Mouse (Mus musculus) layer of hippocampus, postnatal 14 days (tissue): ENCODE results near the gene Zfp677. TPM values are rescaled to one million over a fixed set of nuclear protein-coding genes. Genes with fewer than 3 reads are reported as not detected.
A peak's percentile ranks its signal among the peaks of the same experiment; 100 is the strongest.
"Not testable (repeated sequence)": the region's sequence is repeated elsewhere in the genome, so short reads cannot be mapped to it uniquely, and the experiment has no call there.

ENCODE experiments used
- DNase-seq, 2 experiments: peaks; one replicate each; pipeline ENCODE4 v3.0.0; 2021 to 2022; ENCODE audit warnings: low spot score in 2 of 2, mixed read lengths in 1 of 2
- long read RNA-seq, 2 experiments: library from polyadenylated mRNA; stranded (forward); transcript quantifications; one replicate each; pipeline ENCODE4 v2.0.0; 2021
- total RNA-seq, 2 experiments: library from RNA; stranded (reverse); gene quantifications; 2 replicates each; pipeline ENCODE4 v1.2.3; 2021

Zfp677 gene
- total RNA-seq = 1 to 10 TPM; 1.5 to 1.7 TPM
- long read RNA-seq, experiment 1, partial matches to known transcripts = 0 of 1 reads
- long read RNA-seq, experiment 1, other reads (novel, unspliced or antisense) = 0 of 1 reads
- long read RNA-seq, experiment 2, partial matches to known transcripts = 0 of 3 reads
- long read RNA-seq, experiment 2, other reads (novel, unspliced or antisense) = 0 of 3 reads

- peak; percentile 40 to 44 for DNase-seq
Observed at GRCm38 (mm10) chr17:21383391-21384056, at the start of gene Zfp677. Gene Zfp677, plus strand, starts transcription at chr17:21383748.

- not testable (repeated sequence) for DNase-seq
Observed at GRCm38 (mm10) chr17:21368018-21368417, 15.5 kb upstream of the Zfp677 start.

GRCm38 (mm10) chr17:21369925-21370719 is 13.4 kb upstream of the Zfp677 start:
- DNase-seq = no peak

GRCm38 (mm10) chr17:21375311-21375710 is 8.2 kb upstream of the Zfp677 start:
- DNase-seq = no peak

DNA sequence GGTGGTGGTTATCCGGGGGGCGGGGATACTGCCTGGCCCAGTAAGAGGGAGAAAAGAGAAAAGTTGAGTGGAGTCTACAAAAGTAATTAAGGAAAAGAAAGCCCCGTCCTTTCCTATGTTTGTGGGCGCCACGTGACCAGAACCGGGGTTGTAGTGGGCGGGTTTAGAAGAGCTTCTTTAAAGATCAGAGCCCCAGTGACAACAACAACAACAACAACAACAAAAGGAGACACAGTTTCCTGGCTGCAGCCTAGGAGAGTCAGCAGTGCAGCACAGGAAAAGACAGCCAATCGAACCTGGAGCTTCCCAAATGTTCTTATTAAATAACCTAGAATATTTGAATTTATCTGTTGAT is 486 bp downstream of the Zfp677 start:
- DNase-seq = no peak

GRCm38 (mm10) chr17:21422664-21423599 is 39.4 kb downstream of the Zfp677 start, which contains the start of gene Zfp54:
Gene Zfp54, plus strand, starts transcription at chr17:21423227.
- peak; percentile 12 to 64 for DNase-seq

DNA sequence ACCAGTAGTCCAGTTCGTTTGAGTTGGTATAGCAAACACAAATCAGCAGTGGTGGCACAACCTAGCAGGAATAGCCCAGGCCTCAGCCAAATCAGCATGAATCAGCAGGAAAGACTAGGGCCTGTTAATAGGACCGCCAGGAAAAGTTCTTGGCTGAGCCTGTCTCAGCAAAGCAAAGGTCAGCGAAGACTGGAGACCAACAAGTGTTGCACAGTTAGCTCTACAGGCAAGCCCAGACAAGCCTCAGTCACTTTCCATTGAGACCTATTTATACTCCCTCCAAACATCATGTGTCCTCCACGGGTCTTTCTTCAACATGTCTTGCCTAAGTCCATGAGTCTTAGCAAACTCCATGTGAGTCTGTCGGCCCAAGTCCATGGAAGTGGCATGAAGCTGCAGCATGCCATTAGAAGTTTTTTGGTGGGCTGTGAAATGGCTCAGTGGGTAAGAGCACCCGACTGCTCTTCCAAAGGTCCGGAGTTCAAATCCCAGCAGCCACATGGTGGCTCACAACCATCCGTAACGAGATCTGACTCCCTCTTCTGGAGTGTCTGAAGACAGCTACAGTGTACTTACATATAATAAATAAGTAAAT is 55.4 kb downstream of the Zfp677 start:
- not testable (repeated sequence) for DNase-seq

Other genes starting within 250 kb of the Zfp677 start
- gene Vmn1r234, start 157.7 kb upstream of the Zfp677 start, total RNA-seq = not detected
- gene Vmn1r235, start 127.3 kb upstream of the Zfp677 start, total RNA-seq = not detected
- gene Vmn1r236, start 100.8 kb upstream of the Zfp677 start, total RNA-seq = not detected
- gene Vmn1r237, start 71.9 kb upstream of the Zfp677 start, total RNA-seq = not detected
- gene Zfp54, start 39.5 kb downstream of the Zfp677 start, total RNA-seq = 1 to 10 TPM in 1 of 2 experiments, under 1 TPM in 1; 0.81 to 1.2 TPM
- 1 to 10 TPM; 3.8 to 3.9 TPM for gene Zfp51, start 66.6 kb downstream of the Zfp677 start, total RNA-seq
- gene Zfp53, start 105.2 kb downstream of the Zfp677 start, total RNA-seq = 1 to 10 TPM; 4.0 TPM
- gene Zfp52, start 151.8 kb downstream of the Zfp677 start, total RNA-seq = 1 to 10 TPM; 6.9 to 7.2 TPM
- gene Zfp948, start 183.3 kb downstream of the Zfp677 start, total RNA-seq = 10 to 100 TPM; 12.9 to 13.4 TPM